Mouse (Mus musculus) c-Kit-positive CD71-positive TER-119-negative erythroid progenitor cells, embryonic 14.5 days (primary cell): ENCODE data around the gene Sik3.
"Not testable (repeated sequence)": the region's sequence is repeated elsewhere in the genome, so short reads cannot be mapped to it uniquely, and the experiment has no call there.

Experiments
- DNase-seq: peaks from one replicate; pipeline ENCODE4 v3.0.0-alpha.2; 2013; ENCODE audit warnings: low read depth

Sik3 gene

DNA sequence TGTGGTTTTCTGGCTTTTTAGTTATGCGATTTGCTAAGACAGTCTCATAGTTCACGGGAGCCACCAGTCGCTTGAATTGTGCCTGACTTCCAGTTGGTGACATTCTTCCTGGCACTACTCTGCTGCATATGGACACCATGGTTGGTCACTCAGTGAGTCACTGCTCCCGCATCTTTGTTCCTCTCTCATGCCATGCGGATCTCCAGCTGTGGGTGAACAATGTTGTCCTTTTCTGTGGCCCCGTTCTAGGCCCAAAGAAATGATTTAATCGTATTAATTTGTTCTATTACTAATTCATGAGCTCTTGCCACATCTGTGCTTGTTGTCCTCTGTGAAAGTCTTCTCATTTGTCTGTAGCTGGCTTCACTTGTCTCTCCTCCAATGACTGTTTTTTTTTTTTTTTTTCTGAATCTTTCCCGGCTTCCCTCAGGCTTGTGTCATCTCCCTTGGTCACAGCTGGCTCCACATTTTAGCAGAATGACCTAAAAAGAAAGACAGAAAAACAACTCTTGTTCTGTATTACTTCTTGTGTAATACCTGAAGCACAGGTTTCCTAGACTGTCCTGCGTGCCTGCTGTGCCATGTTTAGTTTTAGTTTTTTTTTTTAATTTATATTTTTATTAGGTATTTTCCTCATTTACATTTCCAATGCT is 40.5 kb downstream of the Sik3 start:
- DNase-seq = no peak

DNA sequence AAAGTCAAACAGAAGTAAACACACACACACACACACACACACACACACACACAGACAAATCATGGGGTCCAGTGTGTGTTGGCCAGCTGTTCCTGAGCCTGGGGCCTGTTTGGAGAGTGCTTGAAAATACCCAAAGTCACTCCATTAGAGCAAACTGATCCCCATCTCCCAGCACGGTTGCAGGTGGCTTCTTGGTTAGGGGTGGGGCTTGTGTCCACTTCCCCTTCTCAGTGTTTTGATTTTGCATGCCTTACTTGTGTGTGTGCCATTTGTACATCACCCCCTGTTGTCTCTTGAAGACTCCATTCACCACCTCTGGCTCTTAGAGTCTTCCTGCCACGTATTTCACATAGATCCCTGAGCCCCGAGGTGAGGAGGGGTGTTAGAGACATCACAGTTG is 45.4 kb downstream of the Sik3 start:
- no peak for DNase-seq

DNA sequence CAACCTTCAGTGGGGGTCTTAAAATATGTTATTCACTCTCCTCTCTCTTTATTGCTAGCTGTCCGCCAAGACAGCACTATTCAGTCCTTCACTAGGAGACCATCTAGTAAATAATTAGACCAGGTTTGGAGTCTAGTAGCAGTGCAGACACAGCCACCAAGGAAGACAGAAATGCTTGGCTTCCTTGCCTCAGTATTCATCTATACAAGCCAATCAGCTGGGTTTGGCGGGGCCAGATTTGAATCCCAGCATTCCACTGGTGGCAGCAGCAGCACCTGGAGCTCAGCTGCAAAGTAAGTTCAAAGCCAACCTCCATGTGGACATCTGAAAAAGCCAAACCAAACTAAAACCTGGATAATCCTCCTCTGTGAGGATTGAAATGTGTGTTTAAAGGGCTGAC is 47.6 kb downstream of the Sik3 start:
- no peak for DNase-seq

DNA sequence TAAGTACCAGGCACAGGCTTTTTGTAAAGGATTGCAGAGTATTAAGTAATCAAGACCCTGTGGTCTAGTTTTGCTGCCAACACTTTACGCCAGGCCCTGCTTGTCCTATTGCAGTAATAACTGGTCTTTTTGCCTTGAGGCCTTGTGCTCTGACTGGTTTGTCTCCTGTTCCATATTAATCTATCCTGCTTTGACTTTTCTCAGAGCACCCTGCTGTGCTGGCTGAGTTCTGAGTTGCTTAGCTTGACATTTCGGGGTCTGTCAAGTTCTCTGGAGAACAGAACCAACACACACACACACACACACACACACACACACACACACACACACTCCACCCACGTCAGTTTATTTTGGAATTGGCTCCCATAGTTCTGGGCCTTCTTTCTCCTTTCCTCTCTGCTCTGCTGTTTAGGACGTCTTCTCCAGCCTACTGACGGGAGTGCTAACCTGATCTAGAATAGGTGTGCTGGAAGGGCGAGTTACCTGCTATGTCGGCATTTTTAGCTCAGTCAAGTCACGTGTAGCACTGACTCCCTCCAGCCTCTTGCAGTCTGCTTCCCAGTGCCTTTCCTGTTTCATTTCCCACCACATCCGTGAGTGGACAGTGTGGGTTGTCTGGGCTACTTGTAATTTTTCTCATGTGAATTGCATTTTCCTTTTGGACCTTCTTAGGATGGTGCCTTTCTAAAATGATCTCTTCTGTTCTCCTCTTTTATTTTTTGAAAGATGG is 49.2 kb downstream of the Sik3 start:
- no peak for DNase-seq

DNA sequence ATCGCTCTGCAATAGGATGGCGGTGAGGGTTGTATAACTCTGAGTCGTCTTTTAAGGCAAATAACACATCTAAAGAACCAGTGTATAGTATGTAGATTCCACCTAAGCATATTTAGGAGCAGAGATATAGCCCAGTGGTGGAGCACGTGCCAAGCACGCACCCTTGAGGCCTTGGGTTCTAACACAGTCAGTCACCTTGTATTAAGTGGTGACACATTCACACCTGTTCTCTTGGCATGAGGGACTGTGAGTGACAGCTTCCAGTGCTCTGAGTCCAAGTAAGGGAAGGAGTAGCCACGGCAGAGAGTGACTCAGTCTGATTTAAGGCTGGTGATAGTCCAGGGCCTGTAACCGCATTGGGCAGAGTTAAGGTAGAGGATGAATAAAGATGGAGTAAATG is 51.7 kb downstream of the Sik3 start:
- DNase-seq = no peak

DNA sequence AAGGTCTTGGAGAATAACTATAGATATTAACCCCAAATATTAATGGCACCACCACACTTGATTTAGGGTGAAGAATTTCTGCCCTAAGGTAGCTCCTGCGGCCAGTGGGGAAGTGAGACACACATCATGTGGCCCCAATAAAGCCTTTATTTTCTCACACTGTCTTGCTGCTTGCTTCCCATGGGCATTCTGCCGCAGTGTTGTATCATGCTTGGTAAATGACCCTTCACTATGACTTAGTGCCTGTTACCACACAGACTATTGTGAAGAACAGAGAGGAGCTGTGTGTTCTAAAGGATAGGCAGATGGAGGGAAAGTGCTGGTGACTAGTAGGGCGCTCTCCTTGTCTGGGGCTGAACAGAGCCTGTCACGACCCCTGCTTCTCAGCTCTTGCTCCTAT is 54.1 kb downstream of the Sik3 start:
- no peak for DNase-seq

DNA sequence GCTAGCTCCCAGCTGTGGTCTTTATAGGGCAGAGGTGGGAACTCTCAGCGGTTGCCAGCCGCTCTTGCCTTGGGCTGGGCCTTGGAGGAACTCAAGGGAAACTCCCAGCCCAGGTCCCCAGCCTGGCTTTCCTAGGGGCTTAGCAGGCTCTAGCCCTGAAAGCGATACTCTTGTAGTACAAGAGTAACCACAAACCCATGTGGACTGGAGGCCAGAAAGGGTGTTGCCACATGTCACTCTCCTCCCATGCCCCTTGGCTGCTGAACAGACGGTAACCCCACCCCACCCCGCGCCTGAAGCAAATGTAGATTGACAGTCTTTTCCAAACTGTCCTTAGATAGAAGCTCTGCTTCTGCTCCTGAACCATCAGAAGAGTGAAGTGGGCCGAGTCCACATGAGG is 55.1 kb downstream of the Sik3 start:
- peak; percentile 51 for DNase-seq

DNA sequence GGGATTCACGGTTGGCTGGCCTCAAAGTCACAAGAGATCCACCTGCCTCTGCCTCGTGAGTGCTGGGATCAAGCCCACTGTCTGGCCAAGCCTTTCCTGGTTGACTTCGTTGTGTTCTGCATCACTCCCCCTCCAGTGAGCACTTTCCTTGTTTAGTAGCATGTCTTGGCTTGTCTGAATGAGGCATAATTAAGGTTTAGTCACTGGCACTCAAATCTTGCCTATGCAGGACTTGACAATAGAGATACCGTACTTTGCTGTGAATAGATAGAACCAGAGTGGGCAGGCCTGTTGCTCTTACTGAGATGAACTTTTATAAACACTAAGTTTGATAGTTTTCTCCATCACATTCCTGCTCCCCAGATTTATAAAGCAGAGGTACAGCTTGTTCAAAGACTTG is 56.4 kb downstream of the Sik3 start:
- DNase-seq = peak; percentile 21

DNA sequence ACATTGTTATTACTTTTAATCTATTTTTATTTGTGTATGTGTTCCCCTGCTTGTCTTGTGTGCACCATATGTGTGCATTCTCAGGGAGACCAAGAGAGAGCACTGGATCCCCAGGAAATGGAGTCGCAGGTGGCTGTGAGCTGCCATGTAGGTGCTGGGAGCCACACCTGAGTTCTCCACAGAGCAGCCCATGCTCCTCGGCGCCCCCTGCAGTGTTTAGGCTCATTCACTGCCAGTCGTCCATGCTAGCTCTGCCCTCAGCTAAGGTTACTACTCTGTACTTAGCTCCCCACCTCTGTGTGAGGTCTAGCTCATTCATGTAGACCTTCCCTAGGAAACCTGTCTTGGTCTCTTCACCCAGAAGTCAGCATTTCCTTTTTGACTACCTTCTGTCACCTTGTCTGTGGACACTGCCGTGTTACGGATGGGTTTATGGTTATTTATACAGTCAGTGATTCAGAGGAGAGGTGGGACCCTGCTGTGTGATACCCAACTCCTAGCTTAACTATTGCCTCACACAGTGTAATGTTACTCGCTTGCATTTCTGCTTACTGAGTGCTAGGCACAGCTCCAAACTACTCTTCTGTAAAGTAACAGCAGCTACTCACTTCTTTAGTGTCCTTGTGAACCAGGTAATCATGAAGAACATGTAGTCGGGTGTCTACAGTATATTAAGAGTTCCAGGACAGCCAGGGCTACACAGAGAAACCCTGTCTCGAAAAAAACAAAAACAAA is 59.6 kb downstream of the Sik3 start:
- DNase-seq = no peak

DNA sequence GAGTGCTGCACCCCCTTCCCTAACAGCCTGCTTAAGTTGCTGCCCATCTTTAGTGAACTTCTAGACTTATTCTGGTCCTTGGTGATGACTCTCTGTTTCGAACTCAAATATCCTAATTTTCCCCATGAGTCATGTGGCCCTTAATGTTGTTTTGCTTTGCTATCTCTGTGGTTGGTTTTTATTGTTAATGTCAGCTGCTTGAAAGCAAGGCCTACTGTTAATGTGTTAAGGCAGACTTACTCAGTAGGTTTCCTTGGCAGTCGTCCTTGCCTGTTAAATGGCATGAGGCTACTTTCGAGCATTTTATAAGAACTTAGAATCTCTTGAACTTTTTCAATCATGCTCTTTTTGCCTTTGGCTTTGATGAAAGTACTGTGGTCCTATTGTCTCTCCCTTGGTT is 60.8 kb downstream of the Sik3 start:
- DNase-seq = no peak

DNA sequence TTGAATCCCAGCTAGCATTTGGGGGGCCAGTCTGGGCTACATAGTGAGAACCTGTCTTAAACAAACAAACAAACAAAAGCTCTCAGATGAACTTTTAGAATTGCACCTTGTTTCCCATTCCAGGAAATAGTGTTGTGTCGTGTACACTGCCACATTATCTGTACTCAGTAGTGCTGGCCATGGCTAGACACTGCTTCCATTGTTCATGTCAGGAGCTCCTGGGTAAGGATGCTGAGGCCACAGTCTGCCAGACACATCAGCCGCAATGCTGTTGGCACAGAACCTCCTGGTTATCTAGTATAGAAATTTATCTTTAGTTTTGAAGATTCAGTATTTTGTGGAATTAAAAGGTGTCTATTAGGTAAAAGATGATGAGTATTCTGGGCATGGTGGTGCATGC is 63.0 kb downstream of the Sik3 start:
- DNase-seq = no peak

DNA sequence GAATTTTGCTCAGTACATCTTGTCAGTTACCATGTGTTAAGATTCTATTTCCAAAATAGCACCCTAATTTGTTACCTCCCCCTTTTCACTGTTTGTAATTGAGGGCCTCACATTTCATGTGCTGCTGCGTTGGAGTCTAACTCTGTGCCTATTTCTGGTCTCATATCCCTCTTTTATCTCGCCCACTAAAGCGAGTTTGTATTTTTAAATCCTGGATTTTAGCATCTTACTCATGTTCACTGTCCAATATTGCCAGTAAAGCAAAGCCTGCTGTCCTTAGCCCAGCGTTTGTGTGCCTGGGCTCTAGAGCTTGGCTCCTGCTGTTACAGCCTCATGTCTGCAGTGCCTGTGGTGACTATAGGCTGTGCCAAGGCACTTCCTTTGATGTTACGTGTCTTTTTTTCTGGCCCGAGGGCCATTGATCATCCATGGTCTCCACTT is 69.8 kb downstream of the Sik3 start:
- no peak for DNase-seq

DNA sequence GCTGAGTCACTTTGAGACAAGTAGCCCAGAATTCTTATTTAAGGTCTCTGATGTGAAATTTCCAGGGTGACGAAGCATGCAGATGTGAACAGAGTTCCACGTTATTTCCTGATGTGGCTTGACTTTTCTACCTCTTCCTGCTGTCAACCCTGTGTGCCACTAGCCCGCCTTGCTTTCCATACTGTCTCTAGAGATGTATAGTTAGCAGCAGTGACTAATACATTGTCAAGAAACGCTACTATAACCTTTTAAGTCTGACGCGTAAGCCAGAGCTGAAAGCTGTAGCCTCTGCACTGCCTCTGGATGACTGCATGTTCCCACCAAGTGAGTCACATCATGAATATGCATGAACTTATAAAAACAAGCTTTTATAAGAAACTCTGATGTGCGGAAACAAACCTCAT is 70.9 kb downstream of the Sik3 start:
- no peak for DNase-seq

DNA sequence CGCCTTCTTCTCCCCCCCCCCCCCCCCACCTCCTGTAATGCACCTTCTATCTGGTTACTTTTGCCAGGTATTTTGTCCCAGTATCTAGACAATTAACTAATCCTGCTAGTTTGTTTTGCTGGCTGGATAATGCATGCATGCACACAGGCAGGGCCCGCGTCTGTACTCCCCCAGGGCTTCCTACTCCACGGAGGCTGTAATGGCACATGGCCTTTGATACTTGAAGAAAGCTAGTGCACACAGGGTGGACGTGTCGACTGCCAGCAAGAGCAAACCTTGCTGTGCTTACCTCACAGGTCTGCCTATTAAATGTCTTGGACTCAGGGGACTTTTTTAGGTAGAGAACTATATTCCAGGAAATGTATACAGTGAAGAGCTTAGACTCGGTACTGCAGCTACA is 73.3 kb downstream of the Sik3 start:
- DNase-seq = no peak

DNA sequence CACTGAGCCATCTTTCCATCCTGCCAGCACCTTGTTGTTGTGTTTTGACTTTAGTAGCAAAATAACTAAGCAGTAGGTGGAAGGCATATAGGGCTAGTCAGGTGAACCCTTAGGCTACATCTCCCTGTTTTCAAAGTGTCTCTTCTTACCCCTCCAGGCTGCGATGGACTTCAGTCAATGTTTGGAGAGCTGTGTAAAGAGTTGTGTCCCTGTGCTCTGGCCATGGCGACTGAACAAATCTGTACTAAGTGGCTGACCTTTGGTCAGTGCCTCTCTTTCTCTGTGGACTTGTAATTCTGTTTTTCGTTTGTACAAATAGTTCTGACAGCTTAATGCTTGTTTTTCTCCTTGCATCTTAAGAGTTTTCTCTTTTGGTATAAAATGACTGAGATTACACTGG is 74.2 kb downstream of the Sik3 start:
- no peak for DNase-seq

DNA sequence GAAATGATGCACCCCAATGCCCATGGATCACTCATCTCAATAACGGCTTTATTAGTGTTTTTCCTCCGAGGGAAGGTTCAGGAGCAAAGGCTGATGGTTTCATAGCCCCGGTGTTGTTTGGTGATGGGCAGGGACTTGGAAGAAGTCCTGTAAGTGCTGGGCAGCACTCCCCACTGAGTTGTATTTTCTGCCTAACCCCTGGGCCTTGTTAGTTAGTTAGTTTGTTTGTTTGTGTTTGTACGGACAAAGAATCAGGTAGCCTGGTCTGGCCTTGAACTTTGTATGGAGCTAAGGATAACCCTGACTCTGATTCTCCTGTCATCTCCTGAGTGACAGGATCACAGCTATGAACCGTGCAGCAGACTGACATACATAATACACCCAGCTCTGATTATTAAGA is 74.8 kb downstream of the Sik3 start:
- DNase-seq = no peak

DNA sequence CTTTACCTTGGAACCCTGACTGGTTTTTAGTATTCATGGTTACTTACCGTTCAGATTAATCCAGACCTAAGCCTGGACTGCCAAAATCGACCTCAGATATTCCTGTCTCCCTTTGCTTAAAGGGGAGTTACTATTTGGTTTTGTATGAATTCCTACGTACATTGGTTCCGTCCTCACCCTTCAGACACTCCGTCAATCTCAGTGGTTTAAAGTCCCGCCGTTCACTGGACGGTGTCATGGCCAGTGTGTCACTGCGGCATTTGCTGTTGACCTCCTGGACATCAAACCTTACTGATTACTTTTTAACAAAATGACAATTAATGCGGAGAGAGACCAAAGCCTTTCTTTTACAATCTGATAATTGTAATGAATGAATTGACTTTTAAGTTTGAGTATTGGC is 76.1 kb downstream of the Sik3 start:
- DNase-seq = no peak

DNA sequence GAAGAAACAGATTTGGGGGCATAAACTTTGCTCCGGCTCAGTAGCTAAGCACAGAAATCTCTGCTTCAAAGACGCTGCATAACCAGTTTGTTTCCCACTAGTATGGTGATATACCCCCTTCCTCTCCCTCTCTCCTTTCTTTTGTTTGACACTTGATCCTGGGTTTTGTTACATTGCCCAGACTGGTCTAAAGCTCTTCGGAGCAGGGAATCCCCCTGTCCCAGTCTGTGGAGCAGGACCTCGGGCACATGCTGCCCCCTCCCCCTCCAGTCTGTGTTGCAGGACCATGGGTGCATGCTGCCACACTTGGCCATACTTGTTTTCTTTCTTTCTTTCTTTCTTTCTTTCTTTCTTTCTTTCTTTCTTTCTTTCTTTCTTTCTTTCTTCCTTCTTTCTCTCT is 77.4 kb downstream of the Sik3 start:
- no peak for DNase-seq

DNA sequence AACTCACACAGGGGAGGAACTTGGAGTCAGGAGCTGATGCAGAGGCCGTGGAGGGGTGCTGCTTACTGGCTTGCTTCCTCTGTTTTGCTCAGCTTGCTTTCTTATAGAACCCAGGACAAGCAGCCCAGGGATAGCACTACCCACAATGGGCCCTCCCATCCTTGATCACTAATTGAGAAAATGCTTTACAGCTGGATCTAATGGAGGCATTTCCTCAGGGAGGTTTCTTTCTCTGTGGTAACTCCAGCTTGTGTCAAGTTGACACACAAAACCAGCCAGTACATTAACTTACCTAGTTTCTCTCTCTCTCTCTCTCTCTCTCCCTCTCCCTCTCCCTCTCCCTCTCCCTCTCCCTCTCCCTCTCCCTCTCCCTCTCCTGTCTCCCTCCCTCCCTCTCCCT is 78.5 kb downstream of the Sik3 start:
- not testable (repeated sequence) for DNase-seq

DNA sequence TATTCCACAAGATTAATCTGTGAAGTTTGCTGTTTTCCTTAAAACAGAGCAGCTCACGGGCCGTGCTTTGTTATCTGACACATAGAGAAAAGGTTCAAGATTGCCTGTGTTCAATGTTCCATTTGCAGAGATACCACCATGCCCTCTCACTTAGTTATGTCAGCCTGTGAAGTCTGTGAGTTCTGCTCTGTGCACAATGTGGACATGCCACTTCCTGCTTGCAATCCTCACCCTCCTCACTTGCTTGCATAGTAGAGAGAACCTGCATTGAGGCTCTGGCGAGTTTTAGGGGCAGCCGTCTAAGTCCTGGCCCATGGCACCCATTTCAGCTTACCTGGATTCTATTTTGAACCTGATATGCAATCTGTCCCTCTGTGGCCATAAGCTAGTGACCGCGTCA is 80.0 kb downstream of the Sik3 start:
- no peak for DNase-seq

DNA sequence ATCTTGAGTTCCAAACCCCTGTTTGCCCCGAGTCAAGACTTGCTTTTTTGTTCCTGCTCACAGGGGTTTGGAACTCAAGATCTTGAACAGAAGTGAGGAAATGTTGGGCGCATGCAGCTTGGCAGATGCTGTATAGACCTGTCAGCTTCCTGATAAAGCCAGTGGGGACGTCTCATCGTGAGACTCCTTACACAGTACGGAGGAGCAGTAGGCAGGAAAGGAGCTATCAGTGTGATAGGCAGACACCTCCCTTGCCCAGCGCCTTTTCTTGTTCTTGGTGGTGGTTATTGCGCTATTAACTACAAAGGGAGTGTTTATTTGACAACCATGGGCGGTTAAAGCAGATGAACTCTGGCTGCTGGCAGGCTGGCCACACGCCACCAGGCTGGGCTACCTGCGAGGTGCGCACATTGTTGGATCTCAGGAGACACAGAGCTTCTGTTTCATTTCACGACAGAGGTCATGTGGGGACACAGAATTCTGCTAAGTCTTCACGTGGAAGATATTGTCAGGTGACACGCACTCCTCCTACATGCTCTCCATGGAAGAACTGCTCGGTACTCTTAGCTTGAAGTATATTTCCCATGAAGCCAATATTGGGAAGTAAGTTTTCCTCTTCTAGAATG is 85.9 kb downstream of the Sik3 start:
- peak; percentile 33 for DNase-seq

DNA sequence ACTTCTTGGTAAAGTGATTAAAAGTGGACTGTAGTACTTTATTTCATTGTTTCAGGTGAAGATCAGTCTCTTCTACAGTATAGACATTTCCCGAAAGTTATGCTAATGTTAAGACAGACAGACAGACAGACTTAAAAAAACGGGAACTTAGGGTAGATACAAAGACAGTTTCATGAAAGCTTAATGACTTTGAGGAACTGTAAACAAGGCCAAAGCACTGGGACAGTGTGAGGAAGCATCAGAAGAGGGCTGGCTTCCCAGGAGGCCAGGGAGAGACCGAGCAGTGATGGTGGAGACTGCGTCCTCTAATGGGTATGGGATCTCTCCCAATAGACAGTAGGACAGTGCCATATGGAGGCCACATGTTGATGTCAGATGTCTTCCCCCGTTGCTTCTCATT is 86.5 kb downstream of the Sik3 start:
- DNase-seq = no peak

DNA sequence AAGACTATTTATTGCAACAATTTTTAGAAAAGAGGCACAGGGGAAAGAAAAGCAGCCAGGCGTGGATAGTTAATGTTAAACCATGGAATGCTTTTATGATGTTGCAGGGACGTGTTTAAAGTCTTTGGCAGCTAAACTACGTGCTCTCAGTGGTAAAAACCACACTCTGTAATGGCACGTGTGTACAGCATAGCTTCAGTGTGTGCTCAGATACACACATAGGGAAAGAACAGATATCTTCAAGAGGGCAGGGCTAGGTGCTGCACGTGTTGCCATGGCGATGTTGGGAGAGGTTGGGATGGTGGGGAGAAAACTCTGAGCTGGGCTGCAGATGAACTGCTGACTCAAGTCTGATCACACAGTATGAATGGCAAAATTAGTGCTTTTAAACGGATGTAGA is 90.5 kb downstream of the Sik3 start:
- DNase-seq = no peak
